Mouse (Mus musculus) layer of hippocampus, adult 8-10 months (tissue): Measurements from ENCODE around the gene Arl16. TPM values are rescaled to one million over a fixed set of nuclear protein-coding genes. Genes with fewer than 3 reads are reported as not detected.
A peak's percentile ranks its signal among the peaks of the same experiment; 100 is the strongest.

Experiments used
- DNase-seq, 2 experiments: peaks; one replicate each; pipeline ENCODE4 v3.0.0; 2022; ENCODE audit warnings: low spot score in 2 of 2
- total RNA-seq, 4 experiments: library from RNA; stranded (reverse); gene quantifications; 2 replicates each; pipeline ENCODE4 v1.2.4; 2022

The Arl16 gene
- total RNA-seq, 4 experiments from 2014 or later = 46.9 to 50.6 (median 50.3) TPM

- DNase-seq = no peak
Observed at GRCm38 (mm10) chr11:120492024-120492877, 24.8 kb upstream of the Arl16 start.

- DNase-seq = peak; percentile 73 to 81
Observed at GRCm38 (mm10) chr11:120491317-120492023, 24.1 kb upstream of the Arl16 start, which contains the start of gene Slc25a10. Gene Slc25a10, plus strand, starts transcription at chr11:120491840.

DNA sequence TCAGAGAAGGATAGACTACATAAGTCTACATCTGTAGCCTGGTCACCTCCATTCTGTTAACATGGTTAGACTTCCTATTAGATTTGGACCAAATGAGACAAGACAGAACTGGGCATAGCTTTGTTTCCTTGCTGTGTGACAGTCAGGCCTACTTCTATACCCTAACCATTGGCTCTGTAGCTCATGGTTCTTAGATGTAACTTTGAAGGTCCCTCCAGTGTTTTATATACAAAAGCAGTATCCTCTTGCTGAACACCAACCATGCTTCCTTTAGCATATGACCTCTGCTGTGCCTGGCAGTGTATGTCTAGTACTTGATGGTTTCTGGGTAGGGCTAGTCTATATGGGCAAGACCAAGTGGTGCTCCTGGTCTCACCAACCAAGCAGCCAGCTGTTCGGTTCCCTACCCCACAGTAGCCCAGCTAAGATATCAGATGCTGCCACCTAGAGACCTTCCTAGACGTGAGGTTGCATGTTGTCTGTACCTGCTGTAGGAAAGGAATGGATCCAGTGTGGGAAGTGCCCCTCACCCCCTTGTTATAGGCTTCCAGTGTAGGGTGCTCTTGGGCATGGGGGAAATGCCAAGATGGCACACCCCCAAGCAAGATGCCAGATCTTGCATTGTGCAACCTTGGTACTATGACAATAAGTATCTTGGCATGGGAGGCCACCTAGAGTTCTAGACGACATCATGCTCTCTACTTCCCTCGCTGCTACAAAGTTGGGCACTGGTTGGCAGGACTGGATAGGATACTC, 23.1 kb upstream of the Arl16 start:
- DNase-seq = no peak

GRCm38 (mm10) chr11:120489054-120489761, 21.8 kb upstream of the Arl16 start:
- peak; percentile 54 to 65 for DNase-seq

DNA sequence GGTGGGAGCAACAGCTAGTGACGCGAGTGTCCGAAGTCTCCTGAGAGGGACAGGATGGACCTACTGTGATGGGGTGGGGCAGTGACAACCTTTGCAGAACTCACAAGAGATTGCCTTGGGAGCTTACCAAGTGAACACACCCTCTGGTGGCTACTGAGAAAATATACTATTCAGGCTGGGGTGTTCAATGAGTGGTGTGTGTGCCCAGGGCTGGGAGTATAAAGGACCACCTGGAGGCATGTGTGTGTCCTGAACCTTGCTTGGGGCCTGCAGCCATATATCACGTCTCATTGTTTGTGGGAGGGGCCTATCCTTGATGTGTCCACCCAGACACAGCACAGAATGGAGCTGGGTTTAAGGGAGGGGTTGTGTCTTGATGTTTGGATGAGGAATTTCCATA, 21.1 kb upstream of the Arl16 start:
- no peak for DNase-seq

GRCm38 (mm10) chr11:120485251-120485650, 17.8 kb upstream of the Arl16 start:
- DNase-seq = no peak

- DNase-seq = peak; percentile 85 to 86
Observed at GRCm38 (mm10) chr11:120484265-120484981, 17.0 kb upstream of the Arl16 start, which contains the start of gene Mrpl12. Gene Mrpl12, plus strand, starts transcription at chr11:120484613.

DNA sequence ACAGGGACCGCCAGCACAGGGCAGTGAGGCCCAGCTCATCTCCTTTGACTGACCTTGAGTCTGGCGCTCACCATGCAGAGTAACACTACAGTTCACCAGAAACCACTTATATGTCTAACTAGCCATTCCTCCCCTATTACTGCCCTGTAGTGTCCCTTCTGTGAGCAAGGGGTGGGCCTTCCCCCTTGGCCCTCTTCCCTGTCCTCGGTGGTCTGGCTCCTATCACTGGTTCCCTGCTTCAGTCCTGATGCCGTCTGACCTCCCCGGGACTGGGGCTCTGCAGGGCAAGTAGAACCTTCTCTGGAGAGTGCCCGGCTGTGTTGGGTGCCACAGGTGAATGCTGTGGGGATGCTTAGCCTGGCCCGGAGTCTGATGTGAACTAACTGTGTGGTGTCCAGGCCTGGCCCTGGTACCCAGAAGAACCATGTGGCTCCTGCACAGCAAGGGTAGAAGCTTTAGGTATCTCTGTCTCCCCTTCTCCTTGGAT, 16.1 kb upstream of the Arl16 start:
- no peak for DNase-seq

DNA sequence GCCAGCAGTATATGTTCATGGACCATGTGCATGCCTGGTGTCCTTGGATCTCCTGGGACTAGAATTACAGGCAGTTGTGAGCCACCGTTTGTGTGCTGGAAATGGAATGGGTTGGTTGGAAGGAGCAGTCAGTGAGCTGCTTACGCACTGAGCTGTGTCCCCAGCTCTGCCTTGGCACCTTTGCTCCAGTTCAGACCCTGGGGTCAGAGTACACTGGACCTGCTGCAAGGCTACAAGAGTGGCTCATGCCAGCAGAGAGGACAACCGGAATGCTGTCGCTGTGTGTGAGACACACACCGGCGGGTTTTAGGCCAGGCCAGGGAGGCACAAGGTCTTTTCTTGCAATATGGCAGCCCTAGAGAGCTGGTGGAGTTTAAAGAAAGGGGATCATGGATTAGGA, 4.6 kb upstream of the Arl16 start:
- no peak for DNase-seq

DNA sequence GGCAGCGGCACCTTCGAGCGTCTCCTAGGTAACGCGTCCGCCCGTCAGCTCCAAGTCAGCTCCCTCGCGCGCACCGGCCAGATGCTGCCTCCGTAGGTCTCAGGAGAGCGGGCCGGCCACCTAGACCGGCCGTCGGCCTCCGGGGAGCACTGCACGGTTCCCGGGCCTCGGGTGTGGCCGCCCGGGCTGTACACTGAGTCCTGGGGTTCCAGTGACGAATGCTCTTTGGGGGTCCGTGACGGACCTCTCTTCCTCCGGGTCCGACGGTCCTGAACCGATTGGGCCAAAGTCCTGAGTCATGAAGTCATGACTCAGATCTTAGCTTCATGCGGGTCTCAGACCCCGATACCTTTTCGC, 307 bp upstream of the Arl16 start:
- no peak for DNase-seq

DNA sequence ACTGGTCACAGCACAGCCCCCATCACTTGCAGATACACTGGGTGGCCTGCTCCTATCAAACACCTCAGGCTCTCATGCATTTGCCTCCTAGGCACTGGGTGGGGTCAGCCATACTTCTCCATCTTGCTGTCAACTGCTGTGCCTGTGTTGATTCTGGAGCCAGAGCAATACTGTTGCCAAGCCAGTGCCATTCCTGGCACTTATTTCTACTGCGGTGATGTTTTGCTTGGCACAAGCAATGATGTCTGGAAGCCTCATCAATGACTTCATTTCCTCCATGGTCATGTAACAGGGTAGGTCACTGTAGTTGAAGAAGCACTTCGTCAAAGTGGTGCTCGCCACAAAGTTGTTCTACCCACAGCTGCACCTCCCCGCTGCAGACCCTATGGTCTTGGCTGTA, 1.9 kb downstream of the Arl16 start:
- DNase-seq = no peak

DNA sequence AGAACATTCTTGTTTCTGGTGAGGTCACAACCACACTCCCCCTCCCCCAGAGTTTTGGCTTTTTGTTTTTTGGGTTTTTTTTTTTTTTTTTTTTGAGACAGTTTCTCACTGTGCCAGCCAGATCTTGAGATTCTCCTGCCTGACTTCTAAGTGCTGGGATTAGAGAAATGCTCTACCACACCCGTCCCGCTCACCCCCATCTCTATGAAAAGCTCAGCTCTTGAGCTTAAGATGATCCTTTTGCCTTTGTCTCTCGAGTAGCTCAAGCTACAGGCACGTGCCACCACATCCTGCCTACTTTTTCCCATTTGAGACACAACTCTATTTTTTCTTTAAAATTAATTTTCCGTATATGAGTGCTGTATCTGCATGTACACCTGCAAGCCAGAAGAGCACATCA, 3.0 kb downstream of the Arl16 start:
- no peak for DNase-seq

GRCm38 (mm10) chr11:120463536-120463935, 3.9 kb downstream of the Arl16 start:
- DNase-seq = no peak

DNA sequence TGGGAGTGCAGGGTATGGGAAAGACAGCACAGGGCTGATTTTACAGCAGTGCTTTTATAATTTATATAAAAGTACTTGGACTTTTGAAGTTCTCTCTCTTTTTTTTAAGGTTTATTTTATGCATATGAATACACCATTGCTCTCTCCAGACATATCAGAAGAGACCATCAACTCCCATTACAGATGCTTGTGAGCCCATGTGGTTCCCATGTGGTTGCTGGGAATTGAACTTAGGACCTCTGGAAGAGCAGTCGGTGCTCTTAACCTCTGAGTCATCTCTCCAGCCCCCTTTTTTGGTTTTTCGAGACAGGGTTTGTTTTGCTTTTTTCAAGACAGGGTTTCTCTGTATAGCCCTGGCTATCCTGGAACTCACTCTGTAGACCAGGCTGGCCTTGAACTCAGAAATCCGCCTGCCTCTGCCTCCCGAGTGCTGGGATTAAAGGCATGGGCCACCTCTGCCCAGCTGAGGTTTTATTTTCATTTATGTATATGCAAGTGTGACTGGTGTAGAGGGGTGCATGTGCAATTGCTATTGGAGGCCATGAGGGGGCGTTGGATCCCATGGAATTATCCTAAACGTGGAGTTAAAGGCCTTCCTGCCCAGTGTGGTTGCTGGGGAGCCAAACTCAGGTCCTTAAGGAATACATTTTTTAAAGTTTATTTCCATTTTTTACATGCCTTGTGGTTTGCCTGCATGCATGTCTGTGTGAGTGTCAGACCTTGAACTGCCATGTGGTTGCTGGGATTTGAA, 8.4 kb downstream of the Arl16 start:
- DNase-seq = no peak

- DNase-seq = peak; percentile 57 to 74
Observed at GRCm38 (mm10) chr11:120457772-120458751, 9.3 kb downstream of the Arl16 start, which contains the start of the genes Oxld1 and Ccdc137. Gene Oxld1, minus strand, starts transcription at chr11:120458068. Gene Ccdc137, plus strand, starts transcription at chr11:120458115.

GRCm38 (mm10) chr11:120457370-120457769, 10.0 kb downstream of the Arl16 start:
- DNase-seq = no peak

GRCm38 (mm10) chr11:120455413-120455812, 12.0 kb downstream of the Arl16 start:
- no peak for DNase-seq

GRCm38 (mm10) chr11:120454965-120455364, 12.4 kb downstream of the Arl16 start:
- no peak for DNase-seq
